Mouse (Mus musculus) stomach, postnatal 0 days (tissue): Measurements from ENCODE around the gene Cwh43. TPM values are rescaled to one million over a fixed set of nuclear protein-coding genes. Genes with fewer than 3 reads are reported as not detected.

Source experiments
- ATAC-seq: fragments of 200-750 bp; cut with Nextera tagmentation; 2 replicates; pipeline ENCODE4 v1.8.0; 2017; ENCODE audit not compliant: low FRiP score, low TSS enrichment
- DNase-seq: peaks from one replicate; pipeline ENCODE4 v3.0.0-alpha.2; 2016; ENCODE audit warnings: low spot score
- H3K27ac ChIP-seq: fragments of 300-500 bp; sonication (generic); replicated peaks from 2 replicates; pipeline ENCODE4 v1.5.1; 2014; ENCODE audit warnings: mild to moderate bottlenecking, control low read depth
- H3K27me3 ChIP-seq: fragments of 300-500 bp; sonication (generic); 2 replicates; pipeline ENCODE4 v1.6.1; 2014; ENCODE audit warnings: low read length; ENCODE audit not compliant: control insufficient read depth, insufficient read depth
- H3K36me3 ChIP-seq: fragments of 300-500 bp; sonication (generic); 2 replicates; pipeline ENCODE4 v1.6.1; 2014; ENCODE audit warnings: low read length, mixed read lengths; ENCODE audit not compliant: control insufficient read depth, insufficient read depth
- H3K4me1 ChIP-seq: fragments of 300-500 bp; sonication (generic); replicated peaks from 2 replicates; pipeline ENCODE4 v1.6.1; 2014; ENCODE audit warnings: antibody characterized with exemption; ENCODE audit not compliant: control insufficient read depth, insufficient read depth
- H3K4me2 ChIP-seq: fragments of 300-500 bp; sonication (generic); replicated peaks from 2 replicates; pipeline ENCODE4 v1.6.1; 2014; ENCODE audit warnings: low read depth, mild to moderate bottlenecking, control low read depth, moderate library complexity
- H3K4me3 ChIP-seq: fragments of 300-500 bp; sonication (generic); 2 replicates; pipeline ENCODE4 v1.5.1; 2014; ENCODE audit warnings: low read depth, low read length, control low read depth
- H3K9ac ChIP-seq: fragments of 300-500 bp; sonication (generic); 2 replicates; pipeline ENCODE4 v1.6.1; 2014; ENCODE audit warnings: mild to moderate bottlenecking, low read length, control low read depth, mixed read lengths
- H3K9me3 ChIP-seq: fragments of 300-500 bp; sonication (generic); 2 replicates; pipeline ENCODE4 v1.6.1; 2016; ENCODE audit warnings: low read length; ENCODE audit not compliant: control insufficient read depth
- CTCF ChIP-seq: IDR thresholded peaks from 2 replicates; pipeline ENCODE4 v1.5.1; 2016; ENCODE audit warnings: antibody characterized with exemption, low read depth, mild to moderate bottlenecking, moderate library complexity
- EP300 ChIP-seq: optimal IDR thresholded peaks from 2 replicates; pipeline ENCODE3; 2016; ENCODE audit warnings: antibody characterized with exemption
- WGBS: fragments of 180-500 bp; shearing (Covaris S2); extraction: QIAGEN DNeasy Blood & Tissue Kit; methylation state at CpG from one replicate; pipeline ENCODE4 v1.1.7; 2014; 5-methylcytosine and 5-hydroxymethylcytosine counted together
- polyA plus RNA-seq: library from polyadenylated mRNA; unstranded; fragments of >200 nt; fragmentation: Nextera tagmentation; extraction: Ambion mirVana; gene quantifications from 2 replicates; pipeline ENCODE4 v1.2.1, GENCODE M21; 2015

Cwh43 gene
- polyA plus RNA-seq, 1 experiment from 2014 or later = 8.6 TPM

DNA sequence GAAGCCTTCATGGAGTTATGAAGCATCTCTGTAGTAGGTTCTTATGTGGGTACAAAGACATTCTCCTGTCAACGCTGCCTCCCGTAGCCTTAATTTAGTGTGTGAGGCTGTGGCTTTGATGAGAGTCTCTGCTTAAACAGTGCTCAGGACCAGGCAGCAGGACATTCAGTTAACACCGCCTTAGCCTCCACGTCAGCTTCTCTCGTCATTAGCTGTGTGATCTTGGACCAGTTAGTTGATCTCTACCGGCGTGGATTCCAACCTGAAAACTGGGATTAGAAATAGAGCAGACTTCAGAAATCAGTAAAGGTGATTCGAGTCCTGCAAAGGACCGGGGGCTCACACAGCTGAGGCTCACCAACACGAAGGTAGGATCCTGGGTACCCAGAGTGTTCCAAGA is 8.3 kb downstream of the Cwh43 start:
- H3K36me3 ChIP-seq = no peaks in the 10 kb centered on the region
- H3K9ac ChIP-seq = no peak overlapping the region
- H3K4me3 ChIP-seq = no peak overlapping the region
- no peaks in the 10 kb centered on the region for H3K27me3 ChIP-seq
- no peak overlapping the region for H3K27ac ChIP-seq
- no peaks in the 10 kb centered on the region for H3K9me3 ChIP-seq
- WGBS = 83% methylated on average over 10 of the region's 10 CpGs
- ATAC-seq (no peak), DNase-seq (no peak)
- TF ChIP-seq CTCF (no peak), EP300 (no peak)
- H3K4me1 ChIP-seq = no peaks in the 10 kb centered on the region
- no peak overlapping the region for H3K4me2 ChIP-seq

GRCm38 (mm10) chr5:73419045-73419695 is 13.3 kb downstream of the Cwh43 start:
- Histone ChIP-seq H3K27me3 (no peaks in the 10 kb centered on the region), H3K4me3 (no peak overlapping the region), H3K9me3 (no peaks in the 10 kb centered on the region), H3K27ac (no peak overlapping the region), H3K9ac (no peak overlapping the region), H3K36me3 (no peaks in the 10 kb centered on the region), H3K4me1 (no peaks in the 10 kb centered on the region), H3K4me2 (peak overlapping the region; percentile 20)
- DNase-seq = peak; percentile 72
- WGBS = 37% methylated on average over 11 of the region's 11 CpGs
- ATAC-seq = peak; percentile 82
- TF ChIP-seq EP300 = no peak
- TF ChIP-seq CTCF = no peak

DNA sequence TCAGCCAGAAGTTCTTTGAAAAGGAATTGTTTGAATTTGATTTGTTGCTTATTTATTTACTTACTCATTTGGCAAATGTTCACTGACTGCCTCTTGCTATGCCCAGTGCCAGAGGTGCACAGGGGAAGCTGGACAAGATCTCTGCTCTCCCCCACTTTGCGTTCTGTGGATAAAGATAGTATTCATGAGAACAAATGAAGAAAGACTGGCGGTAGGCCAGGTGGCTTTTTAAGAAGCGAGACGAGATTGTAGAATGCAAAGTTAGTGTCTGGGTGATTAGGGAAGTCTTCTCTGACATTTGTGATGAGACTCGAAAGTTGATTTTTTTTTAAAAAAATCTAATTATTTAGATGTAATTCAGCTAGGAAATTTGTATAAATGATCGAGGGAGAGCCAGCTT is 20.9 kb downstream of the Cwh43 start:
- Histone ChIP-seq H3K27me3 (no peaks in the 10 kb centered on the region), H3K9ac (no peak overlapping the region), H3K4me1 (no peaks in the 10 kb centered on the region), H3K4me3 (no peak overlapping the region), H3K36me3 (no peaks in the 10 kb centered on the region), H3K4me2 (no peak overlapping the region), H3K9me3 (no peaks in the 10 kb centered on the region), H3K27ac (no peak overlapping the region)
- no peak for ATAC-seq
- TF ChIP-seq CTCF (no peak), EP300 (no peak)
- WGBS = 53% methylated on average over 6 of the region's 6 CpGs
- no peak for DNase-seq

- no peak overlapping the region for H3K9ac ChIP-seq
- no peak overlapping the region for H3K4me3 ChIP-seq
- WGBS = 22% methylated on average over 14 of the region's 14 CpGs
- no peaks in the 10 kb centered on the region for H3K27me3 ChIP-seq
- TF ChIP-seq CTCF (peak; percentile 95), EP300 (no peak)
- no peak overlapping the region for H3K4me2 ChIP-seq
- no peaks in the 10 kb centered on the region for H3K36me3 ChIP-seq
- H3K27ac ChIP-seq = no peak overlapping the region
- H3K9me3 ChIP-seq = no peaks in the 10 kb centered on the region
- peak; percentile 74 for ATAC-seq
- H3K4me1 ChIP-seq = no peaks in the 10 kb centered on the region
- peak; percentile 76 for DNase-seq
Observed at GRCm38 (mm10) chr5:73431581-73431980, 25.7 kb downstream of the Cwh43 start.

DNA sequence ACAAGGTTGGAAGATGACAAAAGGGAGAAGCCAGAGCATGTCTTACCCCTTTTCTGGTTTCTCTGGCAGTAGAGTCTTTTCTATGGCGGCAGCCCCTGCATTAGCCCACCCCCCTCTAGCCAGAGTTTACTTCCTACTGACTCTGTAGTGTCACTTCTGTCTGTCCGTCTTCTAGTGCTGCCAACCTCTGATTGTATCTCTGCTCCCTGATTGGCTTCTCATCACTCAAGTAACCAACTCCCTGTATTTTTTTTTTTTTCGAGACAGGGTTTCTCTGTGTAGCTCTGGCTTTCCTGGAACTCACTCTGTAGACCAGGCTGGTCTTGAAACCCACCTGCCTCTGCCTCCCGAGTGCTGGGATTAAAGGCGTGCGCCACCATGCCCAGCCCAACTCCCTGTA is 26.9 kb downstream of the Cwh43 start:
- Histone ChIP-seq H3K27me3 (no peaks in the 10 kb centered on the region), H3K9me3 (no peaks in the 10 kb centered on the region), H3K36me3 (no peaks in the 10 kb centered on the region), H3K27ac (no peak overlapping the region), H3K4me2 (no peak overlapping the region), H3K4me3 (no peak overlapping the region), H3K4me1 (no peaks in the 10 kb centered on the region), H3K9ac (no peak overlapping the region)
- no peak for TF ChIP-seq CTCF
- TF ChIP-seq EP300 = no peak
- no peak for DNase-seq
- ATAC-seq = no peak
- WGBS = 84% methylated on average over 6 of the region's 6 CpGs

DNA sequence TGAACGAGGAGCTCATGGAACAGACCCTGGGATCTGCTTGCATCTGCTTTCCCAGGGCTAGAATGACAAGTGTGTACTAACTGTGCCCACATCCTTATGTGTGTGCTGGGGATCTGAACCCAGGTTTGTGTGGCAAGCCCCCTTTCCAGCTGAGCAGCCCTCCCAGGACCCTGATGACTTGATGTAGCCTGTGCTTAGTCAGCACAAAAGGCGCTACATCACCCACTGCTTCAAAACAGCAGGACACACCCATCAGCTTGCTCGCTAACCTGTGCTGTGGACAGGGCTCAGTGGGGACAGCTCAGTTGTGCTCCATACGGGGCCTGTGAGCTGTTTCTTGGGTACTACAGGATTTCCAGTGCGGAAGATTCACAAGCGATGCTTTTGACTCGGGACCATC is 28.9 kb downstream of the Cwh43 start:
- H3K36me3 ChIP-seq = no peaks in the 10 kb centered on the region
- no peaks in the 10 kb centered on the region for H3K27me3 ChIP-seq
- no peaks in the 10 kb centered on the region for H3K9me3 ChIP-seq
- H3K4me3 ChIP-seq = no peak overlapping the region
- WGBS = 79% methylated on average over 7 of the region's 7 CpGs
- DNase-seq = no peak
- TF ChIP-seq CTCF (no peak), EP300 (no peak)
- no peak overlapping the region for H3K4me2 ChIP-seq
- no peaks in the 10 kb centered on the region for H3K4me1 ChIP-seq
- H3K9ac ChIP-seq = no peak overlapping the region
- ATAC-seq = no peak
- no peak overlapping the region for H3K27ac ChIP-seq
